Mouse (Mus musculus) erythroid progenitor cell, adult 5-6 weeks (primary cell): ENCODE measurements around the gene Gm37240. TPM values are rescaled to one million over a fixed set of nuclear protein-coding genes. Genes with fewer than 3 reads are reported as not detected.

Experiments
- ATAC-seq: replicated peaks from 2 replicates; pipeline ENCODE4 v1.8.0; 2016; ENCODE audit warnings: moderate number of reproducible peaks, mild to moderate bottlenecking, moderate TSS enrichment, inconsistent platforms; ENCODE audit not compliant: poor library complexity, low FRiP score, severe bottlenecking
- total RNA-seq, 2 experiments: library from RNA; stranded (forward) in 1 of 2; stranded (reverse) in 1 of 2; fragments of 150-400 nt in 1 of 2; fragments of 186-747, 209-891 nt in 1 of 2; gene quantifications; 2 replicates each; pipeline versions ENCODE4 v1.2.3 to v1.2.4; 2015 to 2017; ENCODE audit warnings: low replicate concordance in 2 of 2

The Gm37240 gene
- total RNA-seq, 2 experiments from 2014 or later, result not detected

GRCm38 (mm10) chr3:84478195-84478594, 1409.1 kb downstream of the Gm37240 start:
- peak; percentile 60 for ATAC-seq

GRCm38 (mm10) chr3:84477498-84477897, 1409.8 kb downstream of the Gm37240 start:
- no peak for ATAC-seq

- no peak for ATAC-seq
Observed at GRCm38 (mm10) chr3:84474981-84475775, 1412.1 kb downstream of the Gm37240 start.

GRCm38 (mm10) chr3:84474398-84474797, 1412.9 kb downstream of the Gm37240 start:
- no peak for ATAC-seq

- ATAC-seq, result no peak
Observed at GRCm38 (mm10) chr3:84472955-84473354, 1414.4 kb downstream of the Gm37240 start.

GRCm38 (mm10) chr3:84472527-84472926, 1414.8 kb downstream of the Gm37240 start:
- ATAC-seq, result no peak

GRCm38 (mm10) chr3:84471146-84471545, 1416.2 kb downstream of the Gm37240 start:
- peak; percentile 87 for ATAC-seq

- ATAC-seq, result no peak
Observed at GRCm38 (mm10) chr3:84468111-84468453, 1419.2 kb downstream of the Gm37240 start.

- no peak for ATAC-seq
Observed at GRCm38 (mm10) chr3:84467419-84468110, 1419.8 kb downstream of the Gm37240 start.

- ATAC-seq, result no peak
Observed at GRCm38 (mm10) chr3:84465822-84466500, 1421.4 kb downstream of the Gm37240 start.

- ATAC-seq, result peak; percentile 27
Observed at GRCm38 (mm10) chr3:84461687-84462086, 1425.6 kb downstream of the Gm37240 start.

- ATAC-seq, result peak; percentile 90
Observed at GRCm38 (mm10) chr3:84460952-84461351, 1426.4 kb downstream of the Gm37240 start.

GRCm38 (mm10) chr3:84460499-84460898, 1426.8 kb downstream of the Gm37240 start:
- no peak for ATAC-seq

GRCm38 (mm10) chr3:84455733-84456417, 1431.4 kb downstream of the Gm37240 start:
- peak; percentile 85 for ATAC-seq

GRCm38 (mm10) chr3:84450651-84451050, 1436.7 kb downstream of the Gm37240 start:
- no peak for ATAC-seq

- ATAC-seq, result no peak
Observed at GRCm38 (mm10) chr3:84449015-84449414, 1438.3 kb downstream of the Gm37240 start.

GRCm38 (mm10) chr3:84447803-84448202, 1439.5 kb downstream of the Gm37240 start:
- no peak for ATAC-seq
